Mouse (Mus musculus) liver, embryonic 15.5 days (tissue): ENCODE data around the gene Vamp1. TPM values are rescaled to one million over a fixed set of nuclear protein-coding genes. Genes with fewer than 3 reads are reported as not detected.

Source experiments
- ATAC-seq: fragments of 200-750 bp; cut with Nextera tagmentation; 2 replicates; pipeline ENCODE4 v1.8.0; 2017; ENCODE audit warnings: moderate number of reproducible peaks, mild to moderate bottlenecking, moderate library complexity; ENCODE audit not compliant: insufficient read depth
- H3K27ac ChIP-seq: fragments of 300-500 bp; sonication (generic); replicated peaks from 2 replicates; pipeline ENCODE4 v1.5.1; 2015; ENCODE audit warnings: mild to moderate bottlenecking, inconsistent platforms
- H3K27me3 ChIP-seq: fragments of 300-500 bp; sonication (generic); 2 replicates; pipeline ENCODE4 v1.6.1; 2015; ENCODE audit warnings: mild to moderate bottlenecking, inconsistent platforms
- H3K36me3 ChIP-seq: fragments of 300-500 bp; sonication (generic); replicated peaks from 2 replicates; pipeline ENCODE4 v1.6.1; 2015; ENCODE audit warnings: moderate library complexity, mild to moderate bottlenecking, inconsistent platforms
- H3K4me1 ChIP-seq: fragments of 300-500 bp; sonication (generic); replicated peaks from 2 replicates; pipeline ENCODE4 v1.6.1; 2015; ENCODE audit warnings: inconsistent platforms
- H3K4me2 ChIP-seq: fragments of 300-500 bp; sonication (generic); 2 replicates; pipeline ENCODE4 v1.6.1; 2015; ENCODE audit warnings: moderate library complexity, mild to moderate bottlenecking, inconsistent platforms
- H3K4me3 ChIP-seq: fragments of 300-500 bp; sonication (generic); replicated peaks from 2 replicates; pipeline ENCODE4 v1.5.1; 2015; ENCODE audit warnings: mild to moderate bottlenecking, inconsistent platforms
- H3K9ac ChIP-seq: fragments of 300-500 bp; sonication (generic); 2 replicates; pipeline ENCODE4 v1.6.1; 2015; ENCODE audit warnings: moderate library complexity, mild to moderate bottlenecking, inconsistent platforms
- H3K9me3 ChIP-seq: fragments of 300-500 bp; sonication (generic); replicated peaks from 2 replicates; pipeline ENCODE4 v1.6.1; 2016; ENCODE audit warnings: inconsistent platforms
- WGBS: fragments of 180-500 bp; shearing (Covaris S2); methylation state at CpG from one replicate; pipeline ENCODE4 v1.1.7; 2015; ENCODE audit warnings: mixed read lengths; ENCODE audit not compliant: insufficient replicate concordance; 5-methylcytosine and 5-hydroxymethylcytosine counted together
- microRNA-seq: library from miRNA; unstranded; fragments of <30 nt; microRNA quantifications from one replicate; pipeline ENCODE4, GENCODE M21; 2016
- polyA plus RNA-seq: library from polyadenylated mRNA; unstranded; fragments of >200 nt; fragmentation: Nextera tagmentation; extraction: Ambion mirVana; gene quantifications from 2 replicates; pipeline ENCODE4 v1.2.1, GENCODE M21; 2015

The Vamp1 gene
- polyA plus RNA-seq, 1 experiment from 2014 or later: 1.9 TPM

DNA sequence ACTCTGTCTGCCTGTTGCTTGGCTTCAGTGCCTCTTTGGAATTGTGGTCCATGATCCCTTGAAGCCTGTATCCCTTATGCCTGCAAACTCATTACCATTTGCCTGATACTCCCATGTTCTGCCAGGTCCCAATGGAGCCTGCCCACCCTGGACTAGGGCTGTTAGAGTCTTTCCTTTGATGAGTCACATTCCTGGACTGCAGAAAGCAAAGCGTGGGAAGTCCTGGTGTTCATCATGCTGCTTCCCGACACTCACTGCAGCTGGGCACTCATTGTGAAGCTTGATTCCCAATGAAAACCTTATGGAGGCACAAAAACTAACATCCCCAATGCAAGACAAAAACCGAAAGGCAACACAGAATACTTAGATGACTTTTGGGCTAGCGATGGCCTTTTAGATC is 76.0 kb downstream of the Vamp1 start:
- ATAC-seq: no peak
- Histone ChIP-seq H3K4me3 (no peak overlapping the region), H3K4me2 (no peak overlapping the region), H3K36me3 (no peaks in the 10 kb centered on the region), H3K9ac (no peak overlapping the region), H3K27ac (no peak overlapping the region), H3K27me3 (no peaks in the 10 kb centered on the region), H3K9me3 (no peaks in the 10 kb centered on the region), H3K4me1 (no peaks in the 10 kb centered on the region)
- 64% methylated on average over 4 of the region's 4 CpGs for WGBS

DNA sequence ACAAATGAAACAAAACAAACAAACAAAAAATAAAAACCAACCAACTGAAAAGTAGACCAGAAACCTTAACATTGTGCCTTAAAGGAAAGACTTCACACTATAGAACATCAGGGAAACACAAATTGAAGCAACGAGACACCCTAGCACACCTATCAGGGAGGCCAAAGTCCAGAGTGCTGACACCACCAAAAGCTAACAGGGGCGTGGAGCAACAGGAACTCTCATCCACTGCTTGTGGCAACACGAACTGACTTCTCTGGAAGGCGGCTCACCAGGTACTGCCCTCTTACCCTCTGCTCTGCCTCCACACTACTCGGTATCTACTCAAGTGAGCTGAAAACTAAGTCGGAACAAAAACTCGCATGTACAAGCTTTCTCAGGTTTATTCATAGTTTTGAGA is 76.9 kb downstream of the Vamp1 start:
- Histone ChIP-seq H3K27ac (no peak overlapping the region), H3K4me2 (no peak overlapping the region), H3K9ac (no peak overlapping the region), H3K36me3 (no peaks in the 10 kb centered on the region), H3K4me1 (no peaks in the 10 kb centered on the region), H3K9me3 (no peaks in the 10 kb centered on the region), H3K4me3 (no peak overlapping the region), H3K27me3 (no peaks in the 10 kb centered on the region)
- ATAC-seq: peak; percentile 42; the same call in 1 of the 2 replicates
- 62% methylated on average over 7 of the region's 7 CpGs for WGBS

DNA sequence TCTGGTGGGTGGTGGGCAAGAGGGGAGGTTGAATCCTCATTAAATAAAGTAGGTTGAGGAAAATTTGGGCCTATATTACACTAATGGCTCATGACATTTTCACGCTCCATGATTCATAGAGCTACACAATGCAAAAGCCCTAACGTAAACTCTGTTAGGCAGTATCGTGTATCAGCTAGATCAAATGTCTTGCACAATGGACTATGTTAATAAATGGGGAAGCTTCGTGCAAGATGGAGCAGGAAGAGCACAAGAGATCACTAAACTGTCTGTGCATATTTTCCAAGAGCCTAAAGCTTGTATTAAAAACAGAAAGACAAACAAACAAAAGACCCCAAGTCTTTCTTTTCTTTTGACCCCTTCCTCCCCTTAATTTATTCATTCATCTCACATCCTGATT is 78.7 kb downstream of the Vamp1 start:
- no peak for ATAC-seq
- H3K4me1 ChIP-seq: no peaks in the 10 kb centered on the region
- H3K4me2 ChIP-seq: no peak overlapping the region
- H3K27ac ChIP-seq: no peak overlapping the region
- no peaks in the 10 kb centered on the region for H3K9me3 ChIP-seq
- H3K9ac ChIP-seq: no peak overlapping the region
- no peaks in the 10 kb centered on the region for H3K36me3 ChIP-seq
- WGBS: 65% methylated on average over 4 of the region's 4 CpGs
- no peaks in the 10 kb centered on the region for H3K27me3 ChIP-seq
- no peak overlapping the region for H3K4me3 ChIP-seq

Small RNA genes within 50 kb of the gene (microRNA-seq; reads per million reads assigned to microRNA genes)
- gene Mir3098 (2.5 reads per million, percentile 2 among the genes with 10 or more reads in this experiment), gene Mir8113 (not detected)

Other genes starting within 250 kb of the Vamp1 start
- gene Pianp, start 218.9 kb upstream of the Vamp1 start, polyA plus RNA-seq: 0.07 TPM in 2 replicates
- gene Zfp384, start 206.4 kb upstream of the Vamp1 start, polyA plus RNA-seq: 4.1 and 4.7 TPM in 2 replicates
- 27.6 and 30.9 TPM in 2 replicates for gene Ing4, start 175.8 kb upstream of the Vamp1 start, polyA plus RNA-seq
- gene Acrbp, start 165.9 kb upstream of the Vamp1 start, polyA plus RNA-seq: 1.7 and 2.4 TPM in 2 replicates
- gene Lpar5, start 147.6 kb upstream of the Vamp1 start, polyA plus RNA-seq: 1.3 TPM in 2 replicates
- gene Chd4, start 119.6 kb upstream of the Vamp1 start, polyA plus RNA-seq: 22.6 TPM in 2 replicates
- gene Nop2, start 83.6 kb upstream of the Vamp1 start, polyA plus RNA-seq: 32.1 and 33.5 TPM in 2 replicates
- gene Iffo1, start 70.3 kb upstream of the Vamp1 start, polyA plus RNA-seq: 4.3 and 5.2 TPM in 2 replicates
- 1,016 and 1,025 TPM in 2 replicates for gene Gapdh, start 49.1 kb upstream of the Vamp1 start, polyA plus RNA-seq
- 93.2 and 109 TPM in 2 replicates for gene Ncapd2, start 23.9 kb upstream of the Vamp1 start, polyA plus RNA-seq
- gene Mrpl51, start 23.8 kb upstream of the Vamp1 start, polyA plus RNA-seq: 145 and 160 TPM in 2 replicates
- gene Tapbpl, start 16.3 kb downstream of the Vamp1 start, polyA plus RNA-seq: 8.4 and 9.0 TPM in 2 replicates
- 1.3 and 1.6 TPM in 2 replicates for gene Cd27, start 21.5 kb downstream of the Vamp1 start, polyA plus RNA-seq
- not detected in 2 replicates for gene Tuba3a, start 70.5 kb downstream of the Vamp1 start, polyA plus RNA-seq
- 20.6 and 25.1 TPM in 2 replicates for gene Ltbr, start 98.3 kb downstream of the Vamp1 start, polyA plus RNA-seq
- gene Scnn1a, start 105.1 kb downstream of the Vamp1 start, polyA plus RNA-seq: 0.64 and 0.79 TPM in 2 replicates
- gene Tnfrsf1a, start 133.8 kb downstream of the Vamp1 start, polyA plus RNA-seq: 29.4 and 31.0 TPM in 2 replicates
- gene Plekhg6, start 165.2 kb downstream of the Vamp1 start, polyA plus RNA-seq: 0.70 and 0.86 TPM in 2 replicates